Mouse (Mus musculus) adrenal gland, adult 8-10 months (tissue): ENCODE results near the gene Pparg. TPM values are rescaled to one million over a fixed set of nuclear protein-coding genes. Genes with fewer than 3 reads are reported as not detected.

Source experiments
- DNase-seq: peaks from one replicate; pipeline ENCODE4 v3.0.0; 2022
- total RNA-seq, 4 experiments: library from RNA; stranded (reverse); gene quantifications; 2 replicates each; pipeline ENCODE4 v1.2.4; 2022

Gene Pparg
- total RNA-seq, 4 experiments from 2014 or later: 15.0 to 49.3 (median 27.3) TPM

- no peak for DNase-seq
Measured at GRCm38 (mm10) chr6:115464661-115465060, 103.9 kb downstream of the Pparg start.

GRCm38 (mm10) chr6:115465463-115465862, 104.7 kb downstream of the Pparg start:
- DNase-seq: no peak

- no peak for DNase-seq
Measured at GRCm38 (mm10) chr6:115465876-115466275, 105.1 kb downstream of the Pparg start.

- DNase-seq: no peak
Measured at GRCm38 (mm10) chr6:115466601-115467000, 105.8 kb downstream of the Pparg start.

GRCm38 (mm10) chr6:115469666-115470581, 109.2 kb downstream of the Pparg start:
- DNase-seq: no peak

- no peak for DNase-seq
Measured at GRCm38 (mm10) chr6:115471956-115472355, 111.2 kb downstream of the Pparg start.

- DNase-seq: no peak
Measured at GRCm38 (mm10) chr6:115477081-115477695, 116.4 kb downstream of the Pparg start.

- DNase-seq: no peak
Measured at GRCm38 (mm10) chr6:115479963-115480321, 119.2 kb downstream of the Pparg start.

GRCm38 (mm10) chr6:115480322-115481017, 119.7 kb downstream of the Pparg start:
- peak; percentile 62 for DNase-seq

- DNase-seq: no peak
Measured at GRCm38 (mm10) chr6:115481018-115481354, 120.2 kb downstream of the Pparg start.

- DNase-seq: no peak
Measured at GRCm38 (mm10) chr6:115481603-115482002, 120.9 kb downstream of the Pparg start.

GRCm38 (mm10) chr6:115485635-115486034, 124.9 kb downstream of the Pparg start:
- no peak for DNase-seq

GRCm38 (mm10) chr6:115489831-115490230, 129.1 kb downstream of the Pparg start:
- no peak for DNase-seq

GRCm38 (mm10) chr6:115492952-115493613, 132.3 kb downstream of the Pparg start:
- no peak for DNase-seq

GRCm38 (mm10) chr6:115493824-115494223, 133.1 kb downstream of the Pparg start:
- no peak for DNase-seq

GRCm38 (mm10) chr6:115499540-115499939, 138.8 kb downstream of the Pparg start:
- DNase-seq: no peak

GRCm38 (mm10) chr6:115500234-115500633, 139.5 kb downstream of the Pparg start:
- DNase-seq: no peak

- DNase-seq: peak; percentile 74
Measured at GRCm38 (mm10) chr6:115501131-115501530, 140.4 kb downstream of the Pparg start.

- no peak for DNase-seq
Measured at GRCm38 (mm10) chr6:115503038-115503437, 142.3 kb downstream of the Pparg start.

GRCm38 (mm10) chr6:115503549-115504159, 142.9 kb downstream of the Pparg start:
- no peak for DNase-seq

GRCm38 (mm10) chr6:115504160-115504558, 143.4 kb downstream of the Pparg start:
- no peak for DNase-seq

GRCm38 (mm10) chr6:115504915-115505314, 144.2 kb downstream of the Pparg start:
- no peak for DNase-seq
